Mouse (Mus musculus): ENCODE measurements around the gene Gm28308. TPM values are rescaled to one million over a fixed set of nuclear protein-coding genes. Genes with fewer than 3 reads are reported as not detected.

The Gm28308 gene
- total and polyA plus RNA-seq, 3 experiments, result not detected

DNA sequence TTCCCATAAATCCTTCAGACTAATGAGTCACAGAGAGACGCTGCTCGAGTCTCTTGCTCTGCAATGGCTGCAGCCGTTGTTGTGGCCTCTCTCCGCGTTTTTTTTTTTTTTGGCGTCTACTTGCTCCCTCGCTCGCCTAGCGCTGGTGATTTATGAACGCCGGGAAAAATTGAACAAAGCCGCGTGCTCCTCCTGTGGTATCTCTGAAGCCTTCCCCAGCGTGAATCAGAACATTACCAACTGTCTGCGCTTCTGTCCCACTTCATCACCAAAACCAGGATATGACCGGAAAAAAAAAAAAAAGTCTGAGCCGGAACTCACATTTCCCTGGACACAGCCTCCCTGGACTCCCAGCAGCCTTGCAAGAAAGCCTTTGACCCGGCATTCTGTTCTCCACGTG, 27.9 kb downstream of the Gm28308 start:
- DNase-seq, result no peak
- Histone ChIP-seq H3K79me2 (replicated peaks; ENCODE audit: control insufficient read depth, insufficient read depth, low read length) (no peaks in the 10 kb centered on the region), H3K27ac (no peak overlapping the region), H3K4me3 (no peak overlapping the region), H3K27me3 (ENCODE audit: control insufficient read depth, insufficient read depth, low read length) (peaks cover 20% of the 10 kb centered on the region), H3K9ac (ENCODE audit: low read depth, low read length) (no peak overlapping the region), H3K36me3 (ENCODE audit: control insufficient read depth, insufficient read depth, low read length) (no peaks in the 10 kb centered on the region), H3K4me1 (ENCODE audit: control insufficient read depth, insufficient read depth, low read length) (no peaks in the 10 kb centered on the region)
- WGBS, result 7% methylated on average over 19 of the region's 19 CpGs
- intact Hi-C loops (cut with DNase I), result no loop called here
- TF ChIP-seq EP300 (IDR thresholded peaks at IDR 0.05; ENCODE audit: insufficient read depth, low read depth, low read length), result no peak
- no peak for TF ChIP-seq POLR2A (IDR thresholded peaks at IDR 0.05; ENCODE audit: insufficient read depth, low read depth, low read length)
- TF ChIP-seq CTCF (IDR thresholded peaks at IDR 0.05), result no peak

DNA sequence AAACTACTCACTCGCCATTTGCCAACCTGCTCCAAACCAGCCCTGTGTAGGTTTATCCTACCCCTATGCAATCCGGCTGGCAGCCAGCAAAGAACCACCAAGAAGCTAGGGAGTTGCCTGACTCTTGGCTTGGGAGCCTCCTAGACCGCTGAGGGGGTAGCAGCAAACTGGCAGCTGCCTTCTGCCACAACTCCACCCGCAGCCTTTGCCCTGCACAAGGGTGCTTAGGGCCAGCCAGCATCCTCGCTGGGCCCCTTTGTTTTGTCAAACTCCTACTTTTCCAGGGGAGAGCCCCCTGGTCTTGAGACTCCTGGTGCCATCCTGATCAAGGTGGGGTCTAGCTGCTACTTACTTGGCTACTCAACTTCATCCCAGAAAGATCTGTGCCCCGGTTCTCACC, 28.5 kb downstream of the Gm28308 start:
- TF ChIP-seq EP300 (IDR thresholded peaks at IDR 0.05; ENCODE audit: insufficient read depth, low read depth, low read length), result no peak
- no peak for TF ChIP-seq POLR2A (IDR thresholded peaks at IDR 0.05; ENCODE audit: insufficient read depth, low read depth, low read length)
- no peak for TF ChIP-seq CTCF (IDR thresholded peaks at IDR 0.05)
- H3K4me3 ChIP-seq, result no peak overlapping the region
- no peaks in the 10 kb centered on the region for H3K4me1 ChIP-seq (ENCODE audit: control insufficient read depth, insufficient read depth, low read length)
- no peak overlapping the region for H3K27ac ChIP-seq
- intact Hi-C loops (cut with DNase I), result no loop called here
- no peak for DNase-seq
- no peaks in the 10 kb centered on the region for H3K79me2 ChIP-seq (replicated peaks; ENCODE audit: control insufficient read depth, insufficient read depth, low read length)
- H3K9ac ChIP-seq (ENCODE audit: low read depth, low read length), result no peak overlapping the region
- peaks cover 18% of the 10 kb centered on the region for H3K27me3 ChIP-seq (ENCODE audit: control insufficient read depth, insufficient read depth, low read length)
- no peaks in the 10 kb centered on the region for H3K36me3 ChIP-seq (ENCODE audit: control insufficient read depth, insufficient read depth, low read length)
- 12% methylated on average over 6 of the region's 6 CpGs for WGBS

GRCm38 (mm10) chr6:52183311-52184080, 29.6 kb downstream of the Gm28308 start:
- Histone ChIP-seq H3K36me3 (ENCODE audit: control insufficient read depth, insufficient read depth, low read length) (no peaks in the 10 kb centered on the region), H3K79me2 (replicated peaks; ENCODE audit: control insufficient read depth, insufficient read depth, low read length) (no peaks in the 10 kb centered on the region), H3K27ac (no peak overlapping the region), H3K27me3 (ENCODE audit: control insufficient read depth, insufficient read depth, low read length) (peaks cover 16% of the 10 kb centered on the region), H3K9ac (ENCODE audit: low read depth, low read length) (no peak overlapping the region), H3K4me1 (ENCODE audit: control insufficient read depth, insufficient read depth, low read length) (no peaks in the 10 kb centered on the region), H3K4me3 (no peak overlapping the region)
- TF ChIP-seq EP300 (IDR thresholded peaks at IDR 0.05; ENCODE audit: insufficient read depth, low read depth, low read length) (no peak), CTCF (IDR thresholded peaks at IDR 0.05) (no peak), POLR2A (IDR thresholded peaks at IDR 0.05; ENCODE audit: insufficient read depth, low read depth, low read length) (no peak)
- 33% methylated on average over 10 of the region's 10 CpGs for WGBS
- DNase-seq, result no peak
- intact Hi-C loops (cut with DNase I), result no loop called here

GRCm38 (mm10) chr6:52182793-52183192, 30.3 kb downstream of the Gm28308 start:
- H3K4me3 ChIP-seq, result no peak overlapping the region
- intact Hi-C loops (cut with DNase I), result no loop called here
- 24% methylated on average over 1 of the region's 1 CpGs for WGBS
- no peak for DNase-seq
- H3K27ac ChIP-seq, result no peak overlapping the region
- no peaks in the 10 kb centered on the region for H3K79me2 ChIP-seq (replicated peaks; ENCODE audit: control insufficient read depth, insufficient read depth, low read length)
- H3K36me3 ChIP-seq (ENCODE audit: control insufficient read depth, insufficient read depth, low read length), result no peaks in the 10 kb centered on the region
- H3K4me1 ChIP-seq (ENCODE audit: control insufficient read depth, insufficient read depth, low read length), result no peaks in the 10 kb centered on the region
- TF ChIP-seq CTCF (IDR thresholded peaks at IDR 0.05), result no peak
- TF ChIP-seq POLR2A (IDR thresholded peaks at IDR 0.05; ENCODE audit: insufficient read depth, low read depth, low read length), result no peak
- TF ChIP-seq EP300 (IDR thresholded peaks at IDR 0.05; ENCODE audit: insufficient read depth, low read depth, low read length), result no peak
- peaks cover 16% of the 10 kb centered on the region for H3K27me3 ChIP-seq (ENCODE audit: control insufficient read depth, insufficient read depth, low read length)
- no peak overlapping the region for H3K9ac ChIP-seq (ENCODE audit: low read depth, low read length)

DNA sequence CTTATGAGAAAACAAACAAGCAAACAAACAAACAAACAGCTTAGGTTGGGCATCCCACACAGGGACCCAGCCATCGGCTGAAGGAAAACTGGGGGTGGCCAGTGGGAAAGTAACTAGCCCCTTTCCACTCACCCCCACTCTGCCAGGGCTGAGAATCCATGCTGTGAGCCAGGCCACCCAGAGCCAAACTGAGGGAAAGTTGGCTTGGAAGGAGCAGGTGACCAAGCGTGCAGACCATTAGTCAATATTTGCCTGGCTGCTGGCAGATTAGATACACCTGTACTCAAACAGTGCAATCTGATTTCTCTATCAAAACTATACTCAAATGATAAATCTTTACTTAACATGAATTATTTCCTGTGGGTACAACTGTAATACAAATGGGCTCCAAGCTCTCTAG, 31.1 kb downstream of the Gm28308 start:
- Histone ChIP-seq H3K36me3 (ENCODE audit: control insufficient read depth, insufficient read depth, low read length) (no peaks in the 10 kb centered on the region), H3K9ac (ENCODE audit: low read depth, low read length) (no peak overlapping the region), H3K79me2 (replicated peaks; ENCODE audit: control insufficient read depth, insufficient read depth, low read length) (no peaks in the 10 kb centered on the region), H3K4me1 (ENCODE audit: control insufficient read depth, insufficient read depth, low read length) (no peaks in the 10 kb centered on the region), H3K27me3 (ENCODE audit: control insufficient read depth, insufficient read depth, low read length) (peaks cover 16% of the 10 kb centered on the region), H3K4me3 (no peak overlapping the region), H3K27ac (no peak overlapping the region)
- intact Hi-C loops (cut with DNase I), result no loop called here
- 39% methylated on average over 2 of the region's 2 CpGs for WGBS
- DNase-seq, result no peak
- TF ChIP-seq CTCF (IDR thresholded peaks at IDR 0.05) (no peak), POLR2A (IDR thresholded peaks at IDR 0.05; ENCODE audit: insufficient read depth, low read depth, low read length) (no peak), EP300 (IDR thresholded peaks at IDR 0.05; ENCODE audit: insufficient read depth, low read depth, low read length) (no peak)

GRCm38 (mm10) chr6:52180726-52181125, 32.4 kb downstream of the Gm28308 start:
- Histone ChIP-seq H3K79me2 (replicated peaks; ENCODE audit: control insufficient read depth, insufficient read depth, low read length) (no peaks in the 10 kb centered on the region), H3K27me3 (ENCODE audit: control insufficient read depth, insufficient read depth, low read length) (peaks cover 14% of the 10 kb centered on the region), H3K27ac (no peak overlapping the region), H3K4me1 (ENCODE audit: control insufficient read depth, insufficient read depth, low read length) (no peaks in the 10 kb centered on the region), H3K36me3 (ENCODE audit: control insufficient read depth, insufficient read depth, low read length) (no peaks in the 10 kb centered on the region), H3K9ac (ENCODE audit: low read depth, low read length) (no peak overlapping the region), H3K4me3 (no peak overlapping the region)
- DNase-seq, result no peak
- WGBS, result 32% methylated on average over 3 of the region's 3 CpGs
- no peak for TF ChIP-seq EP300 (IDR thresholded peaks at IDR 0.05; ENCODE audit: insufficient read depth, low read depth, low read length)
- no peak for TF ChIP-seq POLR2A (IDR thresholded peaks at IDR 0.05; ENCODE audit: insufficient read depth, low read depth, low read length)
- no peak for TF ChIP-seq CTCF (IDR thresholded peaks at IDR 0.05)
- intact Hi-C loops (cut with DNase I), result no loop called here

All from heart, adult 2 months (tissue).